Mouse (Mus musculus) kidney, adult 2 months (tissue): ENCODE results near the gene Trabd2b.
A peak's percentile ranks its signal among the peaks of the same experiment; 100 is the strongest.

ENCODE experiments used
- CTCF ChIP-seq: fragments of 200-500 bp; conservative IDR thresholded peaks from 2 replicates; pipeline ENCODE4 v1.5.1; 2011; ENCODE audit warnings: low read depth, mild to moderate bottlenecking, control low read depth, low read length, moderate library complexity, mixed read lengths; ENCODE audit not compliant: insufficient read depth, insufficient read length
- POLR2A ChIP-seq: fragments of 200-500 bp; IDR thresholded peaks from one replicate; pipeline ENCODE4 v1.6.1; 2011; ENCODE audit warnings: low read depth, low read length, control low read depth

DNA sequence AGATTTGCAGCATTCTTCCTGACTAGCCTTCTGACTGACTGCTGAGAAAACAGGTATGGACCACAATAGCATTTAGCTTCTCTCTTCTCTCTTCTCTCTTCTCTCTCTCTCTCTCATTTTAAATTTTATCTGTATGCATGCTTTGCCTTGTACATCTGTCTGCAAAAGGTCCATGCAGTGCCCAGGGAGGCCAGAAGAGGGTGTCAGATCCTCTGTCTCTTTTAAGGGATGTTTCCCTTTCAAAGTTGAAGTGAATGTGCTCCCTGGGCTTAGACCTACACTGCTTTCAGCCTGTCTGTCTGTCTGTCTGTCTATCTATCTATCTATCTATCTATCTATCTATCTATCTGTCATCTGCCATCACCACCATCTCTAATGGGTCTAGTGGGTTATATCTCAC is 8.9 kb upstream of the Trabd2b start:
- TF ChIP-seq CTCF (peak; percentile 49; the same call in 1 of the 2 replicates), POLR2A (no peak)
